Mouse (Mus musculus) embryonic facial prominence, embryonic 15.5 days (tissue): ENCODE results near the gene Trim34b. TPM values are rescaled to one million over a fixed set of nuclear protein-coding genes. Genes with fewer than 3 reads are reported as not detected.
"Not testable (repeated sequence)": the region's sequence is repeated elsewhere in the genome, so short reads cannot be mapped to it uniquely, and the experiment has no call there.

Source experiments
- ATAC-seq: fragments of 200-750 bp; cut with Nextera tagmentation; 2 replicates; pipeline ENCODE4 v1.8.0; 2017; ENCODE audit warnings: low read depth, moderate TSS enrichment; ENCODE audit not compliant: insufficient number of reproducible peaks, low FRiP score, low TSS enrichment
- H3K27ac ChIP-seq: fragments of 300-500 bp; sonication (generic); replicated peaks from 2 replicates; pipeline ENCODE4 v1.5.1; 2015; ENCODE audit warnings: mild to moderate bottlenecking, inconsistent platforms
- H3K27me3 ChIP-seq: fragments of 300-500 bp; sonication (generic); 2 replicates; pipeline ENCODE4 v1.6.1; 2015; ENCODE audit warnings: inconsistent platforms
- H3K36me3 ChIP-seq: fragments of 300-500 bp; sonication (generic); 2 replicates; pipeline ENCODE4 v1.6.1; 2015; ENCODE audit warnings: mild to moderate bottlenecking, inconsistent platforms
- H3K4me1 ChIP-seq: fragments of 300-500 bp; sonication (generic); 2 replicates; pipeline ENCODE4 v1.6.1; 2015; ENCODE audit warnings: inconsistent platforms
- H3K4me2 ChIP-seq: fragments of 300-500 bp; sonication (generic); replicated peaks from 2 replicates; pipeline ENCODE4 v1.6.1; 2015; ENCODE audit warnings: mild to moderate bottlenecking, inconsistent platforms
- H3K4me3 ChIP-seq: fragments of 300-500 bp; sonication (generic); replicated peaks from 2 replicates; pipeline ENCODE4 v1.5.1; 2015; ENCODE audit warnings: mild to moderate bottlenecking, inconsistent platforms
- H3K9ac ChIP-seq: fragments of 300-500 bp; sonication (generic); 2 replicates; pipeline ENCODE4 v1.6.1; 2015; ENCODE audit warnings: inconsistent platforms
- H3K9me3 ChIP-seq: fragments of 300-500 bp; sonication (generic); replicated peaks from 2 replicates; pipeline ENCODE4 v1.6.1; 2016; ENCODE audit warnings: inconsistent platforms
- WGBS: fragments of 180-500 bp; shearing (Covaris S2); methylation state at CpG from one replicate; pipeline ENCODE4 v1.1.7; 2015; 5-methylcytosine and 5-hydroxymethylcytosine counted together
- polyA plus RNA-seq: library from polyadenylated mRNA; unstranded; fragments of >200 nt; fragmentation: Nextera tagmentation; extraction: Ambion mirVana; gene quantifications from 2 replicates; pipeline ENCODE4 v1.2.1, GENCODE M21; 2015

The Trim34b gene
- polyA plus RNA-seq, result 0.16 TPM in 1 of 2 replicates, not detected in the other

DNA sequence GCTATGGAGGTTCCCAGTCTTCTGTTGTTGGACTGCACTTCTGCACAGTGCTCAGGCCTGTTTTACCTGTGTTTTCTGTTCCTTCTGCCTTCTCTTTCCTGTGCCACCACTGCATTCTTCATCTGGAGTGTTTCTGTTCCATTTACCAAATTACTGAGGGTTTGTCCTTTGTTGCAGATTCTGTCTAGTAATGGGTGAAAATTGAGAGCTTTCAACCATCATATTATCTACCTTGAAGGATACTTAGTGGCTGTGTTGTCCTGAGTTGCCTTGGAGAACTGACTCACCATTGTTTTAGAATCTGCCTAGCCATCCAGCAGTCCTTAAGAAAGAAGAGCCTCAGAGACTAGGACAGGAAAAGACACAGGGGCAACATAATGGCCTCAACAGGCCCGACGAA, at the start of gene Trim34b:
Gene Trim34b (plus strand): TSS at position 301 of the 400 bp plus-strand sequence.
- H3K9me3 ChIP-seq, H3K36me3 ChIP-seq, H3K4me2 ChIP-seq, H3K4me3 ChIP-seq, ATAC-seq, H3K27ac ChIP-seq, H3K27me3 ChIP-seq, H3K4me1 ChIP-seq, H3K9ac ChIP-seq: not testable (repeated sequence)
- 93% methylated on average over 2 of the region's 2 CpGs for WGBS

DNA sequence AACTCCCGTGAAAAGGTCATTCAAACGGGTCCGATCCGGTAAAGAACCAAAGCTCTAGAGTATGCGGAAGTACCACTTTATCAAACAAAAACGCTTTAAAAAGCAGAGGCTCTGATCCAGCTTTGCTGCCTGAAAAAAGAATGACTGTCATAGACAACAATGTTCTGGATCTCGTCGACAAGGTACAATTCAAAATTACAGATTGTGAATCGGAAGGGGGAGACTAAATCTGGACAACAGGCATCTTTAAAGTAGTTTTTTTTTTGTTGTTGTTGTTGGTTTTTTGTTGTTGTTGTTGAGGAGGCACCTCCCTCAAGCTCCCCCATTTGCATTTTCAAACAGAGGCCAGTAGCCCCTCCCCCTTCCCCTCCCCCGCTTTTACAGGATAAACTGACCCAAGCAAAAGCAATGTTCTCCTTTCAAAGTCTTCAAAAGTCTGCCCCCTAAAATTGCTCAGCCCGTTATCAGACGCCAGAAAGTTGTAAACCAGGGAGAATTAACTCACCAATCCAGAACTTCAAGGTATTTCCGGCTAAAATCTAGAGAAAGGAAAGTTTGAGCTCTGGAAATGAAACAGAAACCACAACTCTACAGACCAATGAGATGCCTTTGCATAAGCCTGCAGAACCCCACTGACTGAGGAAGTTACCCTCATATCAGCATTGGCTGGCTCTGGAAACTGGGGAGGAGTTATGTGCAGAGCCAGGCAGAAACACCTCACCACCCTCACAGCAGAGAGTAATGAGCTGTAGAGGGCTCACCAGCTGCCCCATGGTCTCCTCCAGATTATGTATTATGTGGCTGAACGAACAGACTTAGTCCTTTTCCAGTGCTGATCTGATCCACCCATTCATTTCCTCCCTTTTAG, 41.5 kb upstream of the Trim34b start, which contains the start of gene Trim5:
Gene Trim5 (minus strand): TSS at position 519 of the 868 bp plus-strand sequence.
- H3K27ac ChIP-seq, H3K27me3 ChIP-seq, H3K36me3 ChIP-seq, ATAC-seq, H3K9me3 ChIP-seq, H3K4me1 ChIP-seq, H3K4me2 ChIP-seq, H3K9ac ChIP-seq: not testable (repeated sequence)
- 40% methylated on average over 14 of the region's 14 CpGs for WGBS
- H3K4me3 ChIP-seq, result 0 out of 2 replicates have a peak within 1 kb of the TSS, but pooled peaks have one; percentile 10

DNA sequence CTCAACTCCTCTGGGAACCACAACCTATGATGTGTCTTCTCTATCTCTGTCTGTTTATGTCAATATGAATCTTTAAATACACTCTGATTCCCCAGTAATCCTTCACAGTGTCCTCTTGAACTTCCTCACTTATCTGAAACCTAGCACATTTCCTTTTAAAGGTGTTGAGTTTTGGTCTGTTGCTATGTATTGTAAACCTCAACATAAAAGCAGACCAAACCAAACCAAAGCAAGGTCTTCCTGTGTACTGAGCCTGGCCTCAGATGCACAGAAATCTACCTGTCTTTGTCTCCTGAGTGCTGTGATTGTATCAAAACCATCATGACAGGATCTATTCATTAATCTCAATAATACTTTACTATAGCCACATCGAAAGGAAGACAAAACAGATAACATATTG, 38.6 kb upstream of the Trim34b start:
- no peak overlapping the region for H3K9ac ChIP-seq
- 89% methylated on average over 1 of the region's 1 CpGs for WGBS

DNA sequence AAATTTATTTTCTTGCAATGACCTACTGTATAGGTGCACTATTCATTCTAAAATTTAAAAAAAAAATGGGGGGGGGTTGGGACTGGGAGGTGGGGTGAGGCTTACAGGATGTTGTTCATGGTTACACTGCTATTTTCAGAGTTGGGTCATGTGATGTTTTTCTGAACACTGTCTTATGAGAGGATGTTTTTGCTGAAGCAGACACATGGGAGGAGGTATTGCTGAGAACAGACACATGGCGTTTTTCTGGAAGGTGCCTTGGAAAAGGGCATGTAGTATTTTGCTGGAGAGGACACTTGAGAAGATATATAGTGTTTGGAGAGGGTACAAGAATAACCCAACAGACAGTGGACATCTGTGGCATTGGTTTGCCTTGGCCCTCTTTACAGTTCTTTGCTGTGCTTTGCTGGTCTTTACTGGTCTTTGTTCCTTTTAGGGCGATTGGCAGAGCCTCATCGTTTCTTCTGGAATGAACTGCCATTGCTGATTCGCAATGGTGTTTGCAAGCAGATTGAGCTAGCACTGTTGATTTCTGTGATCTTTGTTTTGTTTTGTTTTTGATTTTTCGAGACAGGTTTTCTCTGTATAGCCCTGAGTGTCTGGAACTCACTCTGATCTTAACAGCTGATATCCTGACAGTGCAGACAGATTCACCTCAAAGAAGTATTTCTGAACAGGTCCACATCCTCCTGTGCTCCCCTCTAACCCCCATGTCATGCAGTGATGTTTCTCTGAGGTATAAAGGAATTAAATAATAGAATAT, 37.5 kb upstream of the Trim34b start:
- Histone ChIP-seq H3K27me3 (no peaks in the 10 kb centered on the region), H3K4me3 (no peak overlapping the region), H3K4me1 (no peaks in the 10 kb centered on the region), H3K9ac (no peak overlapping the region), H3K4me2 (no peak overlapping the region), H3K36me3 (no peaks in the 10 kb centered on the region), H3K9me3 (no peaks in the 10 kb centered on the region), H3K27ac (no peak overlapping the region)
- 78% methylated on average over 5 of the region's 5 CpGs for WGBS
- no peak for ATAC-seq

More for the DNA sequence above, 38.6 kb upstream of the Trim34b start:
- Histone ChIP-seq H3K4me2 (no peak overlapping the region), H3K27ac (no peak overlapping the region), H3K9me3 (no peaks in the 10 kb centered on the region), H3K4me1 (no peaks in the 10 kb centered on the region), H3K27me3 (no peaks in the 10 kb centered on the region), H3K4me3 (no peak overlapping the region), H3K36me3 (no peaks in the 10 kb centered on the region)
- ATAC-seq, result no peak

DNA sequence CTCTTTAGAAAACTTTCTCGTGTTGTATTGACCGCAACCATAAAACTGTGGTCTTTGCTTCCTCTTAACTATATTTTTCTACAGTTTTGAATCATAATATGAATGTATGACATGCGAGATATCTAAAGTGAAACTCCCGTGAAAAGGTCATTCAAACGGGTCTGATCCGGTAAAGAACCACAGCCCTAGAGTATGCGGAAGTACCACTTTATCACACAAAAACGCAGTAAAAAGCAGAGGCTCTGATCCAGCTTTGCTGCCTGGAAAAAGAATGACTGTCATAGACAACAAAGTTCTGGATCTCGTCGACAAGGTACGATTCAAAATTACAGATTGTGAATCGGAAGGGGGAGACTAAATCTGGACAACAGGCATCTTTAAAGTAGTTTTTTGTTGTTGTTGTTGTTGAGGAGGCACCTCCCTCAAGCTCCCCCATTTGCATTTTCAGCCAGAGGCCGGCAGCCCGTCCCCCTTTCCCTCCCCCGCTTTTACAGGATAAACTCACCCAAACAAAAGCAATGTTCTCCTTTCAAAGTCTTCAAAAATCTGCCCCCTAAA, 14.4 kb upstream of the Trim34b start:
- WGBS, result 13% methylated on average over 15 of the region's 15 CpGs
- peak; percentile 63; the same call in 1 of the 2 replicates for ATAC-seq
- no peaks in the 10 kb centered on the region for H3K36me3 ChIP-seq
- no peaks in the 10 kb centered on the region for H3K9me3 ChIP-seq
- H3K4me2 ChIP-seq, result peak overlapping the region; percentile 45
- H3K27me3 ChIP-seq, result no peaks in the 10 kb centered on the region
- H3K4me3 ChIP-seq, result peak overlapping the region; percentile 46
- no peak overlapping the region for H3K27ac ChIP-seq
- no peaks in the 10 kb centered on the region for H3K4me1 ChIP-seq
- H3K9ac ChIP-seq, result no peak overlapping the region

DNA sequence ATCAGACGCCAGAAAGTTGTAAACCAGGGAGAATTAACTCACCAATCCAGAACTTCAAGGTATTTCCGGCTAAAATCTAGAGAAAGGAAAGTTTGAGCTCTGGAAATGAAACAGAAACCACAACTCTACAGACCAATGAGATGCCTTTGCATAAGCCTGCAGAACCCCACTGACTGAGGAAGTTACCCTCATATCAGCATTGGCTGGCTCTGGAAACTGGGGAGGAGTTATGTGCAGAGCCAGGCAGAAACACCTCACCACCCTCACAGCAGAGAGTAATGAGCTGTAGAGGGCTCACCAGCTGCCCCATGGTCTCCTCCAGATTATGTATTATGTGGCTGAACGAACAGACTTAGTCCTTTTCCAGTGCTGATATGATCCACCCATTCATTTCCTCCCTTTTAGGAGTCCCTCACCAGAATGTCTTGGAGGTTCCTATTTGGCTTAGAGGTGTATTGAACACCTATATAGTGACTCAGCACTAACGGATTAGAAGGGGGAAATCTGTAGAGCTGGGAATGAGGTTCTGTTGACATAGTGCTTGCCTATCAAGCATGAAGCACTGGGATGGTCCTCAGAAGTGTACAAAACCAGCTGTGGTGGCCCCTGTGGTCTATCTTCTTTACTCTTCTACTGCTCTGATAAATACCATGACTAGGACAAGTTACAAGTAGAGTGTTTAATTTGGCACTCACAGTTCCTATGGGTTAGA, 13.7 kb upstream of the Trim34b start, which contains the start of gene Trim12a:
Gene Trim12a (minus strand): TSS at position 98 of the 712 bp plus-strand sequence.
- not testable (repeated sequence) for H3K27me3 ChIP-seq, H3K9me3 ChIP-seq, H3K9ac ChIP-seq, H3K36me3 ChIP-seq, H3K4me1 ChIP-seq, H3K27ac ChIP-seq
- WGBS, result 32% methylated on average over 4 of the region's 4 CpGs
- Histone ChIP-seq H3K4me3 (peak within 1 kb of the TSS; percentile 46), H3K4me2 (peak within 1 kb of the TSS; percentile 45)
- ATAC-seq, result peak; percentile 80

DNA sequence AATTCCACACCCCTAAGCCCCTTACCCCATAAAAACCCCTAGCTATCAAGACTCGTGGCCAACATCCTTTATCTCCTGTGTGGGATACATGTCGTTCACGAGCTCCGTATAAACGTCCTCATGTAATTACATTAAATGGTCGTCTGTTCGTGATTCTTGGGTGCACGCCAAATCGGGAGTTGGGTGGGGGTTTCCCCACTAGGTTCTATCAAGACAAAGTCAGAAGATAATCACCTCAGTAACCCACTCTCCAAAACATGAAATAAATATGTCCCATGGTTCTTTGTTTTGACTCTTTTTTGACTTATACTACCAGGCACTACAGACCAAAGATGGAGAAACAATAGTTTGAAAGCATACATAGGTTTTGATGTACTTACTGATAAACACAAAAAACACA, 7.2 kb upstream of the Trim34b start:
- 69% methylated on average over 9 of the region's 9 CpGs for WGBS
- Histone ChIP-seq H3K27me3 (no peaks in the 10 kb centered on the region), H3K9ac (no peak overlapping the region), H3K4me2 (no peak overlapping the region), H3K4me3 (no peak overlapping the region), H3K4me1 (no peaks in the 10 kb centered on the region), H3K9me3 (no peaks in the 10 kb centered on the region), H3K36me3 (no peaks in the 10 kb centered on the region), H3K27ac (no peak overlapping the region)
- ATAC-seq, result no peak

DNA sequence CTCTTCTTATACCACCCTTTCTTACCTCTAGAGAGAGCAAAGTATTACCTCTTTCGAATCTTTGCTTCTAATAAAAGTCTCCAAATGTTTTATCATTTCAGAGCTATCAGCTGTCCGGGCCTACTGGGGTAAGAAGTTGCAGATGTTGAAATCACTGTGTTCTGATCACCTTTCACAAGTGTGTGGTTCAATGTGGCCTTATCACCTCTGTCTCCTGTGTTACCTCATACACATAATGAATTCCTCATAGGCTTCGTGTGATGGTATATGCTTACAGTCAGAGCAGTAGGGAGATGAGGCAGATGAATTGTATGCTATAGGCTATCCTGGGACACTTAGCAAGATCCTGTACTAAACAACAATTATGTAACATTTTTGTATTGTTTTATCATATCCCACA, 6.3 kb downstream of the Trim34b start:
- ATAC-seq, H3K4me2 ChIP-seq, H3K9me3 ChIP-seq, H3K4me1 ChIP-seq, H3K4me3 ChIP-seq, H3K9ac ChIP-seq, H3K27ac ChIP-seq, H3K36me3 ChIP-seq, H3K27me3 ChIP-seq: not testable (repeated sequence)
- 74% methylated on average over 3 of the region's 3 CpGs for WGBS

DNA sequence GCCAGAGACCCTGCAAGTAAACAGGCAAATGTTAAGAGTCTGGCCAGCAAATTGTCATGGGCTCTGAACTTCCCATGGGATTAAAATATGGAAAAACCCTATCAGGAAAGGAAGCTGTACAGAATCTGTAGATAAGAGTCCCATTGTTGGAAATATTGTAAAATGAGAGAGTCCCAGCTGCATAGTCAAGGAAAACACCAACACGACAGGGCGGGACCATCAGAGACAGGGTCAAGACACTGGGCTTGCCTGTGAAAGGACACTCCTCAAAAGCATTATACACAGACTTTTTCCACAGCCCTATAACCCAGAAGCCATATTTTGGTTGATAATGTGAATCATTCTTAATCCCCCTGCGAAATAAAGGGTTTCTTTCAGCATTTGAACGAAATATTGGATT, 11.5 kb downstream of the Trim34b start:
- not testable (repeated sequence) for H3K4me1 ChIP-seq, H3K9ac ChIP-seq, ATAC-seq, H3K27ac ChIP-seq, H3K27me3 ChIP-seq, H3K4me2 ChIP-seq, H3K4me3 ChIP-seq, H3K9me3 ChIP-seq, H3K36me3 ChIP-seq
- 87% methylated on average over 2 of the region's 4 CpGs for WGBS

DNA sequence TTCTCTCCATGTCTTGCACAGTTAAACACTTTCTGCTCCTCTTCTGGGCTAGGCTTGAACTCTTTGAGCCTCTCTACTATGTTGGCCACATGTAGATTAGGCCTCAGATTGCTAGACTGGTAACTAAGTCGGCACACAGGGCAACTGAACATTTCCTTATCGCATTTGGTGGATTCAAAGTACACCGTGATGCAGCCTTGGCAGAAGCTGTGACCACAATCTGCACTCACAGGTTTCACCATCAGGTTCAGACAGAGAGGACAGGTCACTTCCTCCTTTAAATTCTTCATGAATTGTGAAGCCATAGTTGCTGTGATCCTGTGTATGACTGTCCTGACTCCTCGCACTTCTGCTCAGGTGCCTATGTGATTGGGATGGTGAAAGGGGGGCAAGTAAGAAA, 18.8 kb downstream of the Trim34b start:
- not testable (repeated sequence) for H3K9me3 ChIP-seq, H3K27ac ChIP-seq, H3K4me1 ChIP-seq, H3K4me2 ChIP-seq, H3K36me3 ChIP-seq, H3K27me3 ChIP-seq, H3K4me3 ChIP-seq, H3K9ac ChIP-seq, ATAC-seq
- 94% methylated on average over 4 of the region's 4 CpGs for WGBS
